Mouse (Mus musculus): ENCODE results near the gene Pde4d. TPM values are rescaled to one million over a fixed set of nuclear protein-coding genes. Genes with fewer than 3 reads are reported as not detected.

Pde4d gene
- polyA plus RNA-seq, 1 experiment from 2014 or later, result 13.6 TPM

DNA sequence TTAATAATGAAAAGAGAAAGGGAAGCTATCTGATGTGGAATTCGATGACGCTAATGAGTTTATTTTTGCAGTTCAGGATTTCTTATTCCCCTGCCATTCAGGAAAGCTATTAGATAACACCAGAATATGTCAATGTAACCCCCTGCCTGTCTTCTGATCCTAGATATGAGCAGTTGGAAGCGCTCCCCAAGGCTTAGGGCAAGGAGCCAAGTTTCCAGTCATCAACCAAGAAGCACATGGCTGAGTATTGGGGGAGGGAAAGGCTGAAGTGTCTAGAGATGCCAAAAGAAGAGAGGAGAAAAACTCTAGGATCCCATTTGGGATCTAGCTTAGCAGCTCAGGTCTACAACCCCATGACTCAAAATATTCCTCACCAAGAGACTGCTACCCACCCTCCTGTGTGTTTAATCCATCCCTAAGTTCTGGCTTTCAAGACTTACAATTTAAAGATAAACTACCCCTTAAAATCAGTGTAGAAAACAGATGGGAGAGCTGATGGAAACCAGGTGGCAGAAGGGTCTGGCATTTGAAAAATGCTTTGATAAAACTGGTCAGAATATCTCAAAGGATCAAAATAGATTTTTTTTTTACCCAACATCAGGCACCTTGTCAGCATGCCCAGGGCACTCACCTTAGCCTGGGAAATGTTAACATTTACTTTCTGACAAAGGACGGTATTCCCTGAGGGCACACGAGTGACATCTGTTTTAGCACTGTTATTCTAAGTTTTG lies 1543.2 kb downstream of the Pde4d start:
- WGBS, result 28% methylated on average over 5 of the region's 5 CpGs

DNA sequence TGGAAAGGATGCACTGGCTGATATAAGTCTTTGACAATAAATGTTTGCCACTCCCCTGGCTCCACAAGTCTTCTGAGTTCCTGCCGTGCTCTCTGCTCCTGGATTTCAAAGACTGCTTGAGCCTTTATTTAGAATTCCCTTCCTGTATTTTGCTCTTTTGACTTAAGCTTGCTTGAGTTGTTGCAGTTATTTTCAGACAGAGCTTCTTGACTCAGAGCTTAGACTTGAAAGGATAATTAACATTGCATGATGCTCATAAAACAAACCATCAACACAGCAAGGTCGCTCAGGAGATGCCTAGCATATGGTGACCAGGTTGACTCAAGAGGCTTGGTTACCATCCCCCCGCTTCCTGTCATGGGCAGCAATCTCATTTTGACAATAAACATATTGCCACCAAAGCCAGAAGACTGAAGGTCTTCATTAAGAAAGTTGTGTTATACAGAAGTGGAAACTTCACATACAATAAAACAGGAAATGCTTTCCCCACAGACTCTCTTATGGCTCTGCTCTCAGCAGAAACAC lies 1544.6 kb downstream of the Pde4d start:
- WGBS, result 34% methylated on average over 3 of the region's 3 CpGs
- H3K27me3 ChIP-seq (replicated peaks; ENCODE audit: control insufficient read depth, insufficient read depth, low read length), result no peaks in the 10 kb centered on the region
- no peak overlapping the region for H3K4me2 ChIP-seq (ENCODE audit: low read depth, low read length)
- no peaks in the 10 kb centered on the region for H3K36me3 ChIP-seq (ENCODE audit: control insufficient read depth, insufficient read depth, low read length)
- no peak for ATAC-seq (ENCODE audit: low read depth)
- H3K9ac ChIP-seq (ENCODE audit: low read depth, low read length), result no peak overlapping the region
- DNase-seq (ENCODE audit: low spot score), result peak; percentile 41
- H3K4me1 ChIP-seq (ENCODE audit: control insufficient read depth, insufficient read depth, low read length), result peaks cover 12% of the 10 kb centered on the region; the same call in 1 of the 2 replicates
- no peaks in the 10 kb centered on the region for H3K9me3 ChIP-seq (ENCODE audit: control insufficient read depth, low read length)
- no peak overlapping the region for H3K27ac ChIP-seq (replicated peaks; ENCODE audit: low read depth, low read length)
- no peak overlapping the region for H3K4me3 ChIP-seq (ENCODE audit: low read depth, low read length)

More for the DNA sequence above, 1543.2 kb downstream of the Pde4d start:
- ATAC-seq (ENCODE audit: low read depth) (peak; percentile 72), DNase-seq (ENCODE audit: low spot score) (peak; percentile 91)
- H3K4me3 ChIP-seq (ENCODE audit: low read depth, low read length), result no peak overlapping the region
- no peak overlapping the region for H3K9ac ChIP-seq (ENCODE audit: low read depth, low read length)
- no peaks in the 10 kb centered on the region for H3K9me3 ChIP-seq (ENCODE audit: control insufficient read depth, low read length)
- H3K4me1 ChIP-seq (ENCODE audit: control insufficient read depth, insufficient read depth, low read length), result peaks cover 12% of the 10 kb centered on the region; the same call in 1 of the 2 replicates
- 0 out of 2 replicates have a peak overlapping the region, but pooled peaks have one; percentile 5 for H3K4me2 ChIP-seq (ENCODE audit: low read depth, low read length)
- H3K36me3 ChIP-seq (ENCODE audit: control insufficient read depth, insufficient read depth, low read length), result no peaks in the 10 kb centered on the region
- H3K27ac ChIP-seq (replicated peaks; ENCODE audit: low read depth, low read length), result peak overlapping the region; percentile 23; the same call in 1 of the 2 replicates
- no peaks in the 10 kb centered on the region for H3K27me3 ChIP-seq (replicated peaks; ENCODE audit: control insufficient read depth, insufficient read depth, low read length)

DNA sequence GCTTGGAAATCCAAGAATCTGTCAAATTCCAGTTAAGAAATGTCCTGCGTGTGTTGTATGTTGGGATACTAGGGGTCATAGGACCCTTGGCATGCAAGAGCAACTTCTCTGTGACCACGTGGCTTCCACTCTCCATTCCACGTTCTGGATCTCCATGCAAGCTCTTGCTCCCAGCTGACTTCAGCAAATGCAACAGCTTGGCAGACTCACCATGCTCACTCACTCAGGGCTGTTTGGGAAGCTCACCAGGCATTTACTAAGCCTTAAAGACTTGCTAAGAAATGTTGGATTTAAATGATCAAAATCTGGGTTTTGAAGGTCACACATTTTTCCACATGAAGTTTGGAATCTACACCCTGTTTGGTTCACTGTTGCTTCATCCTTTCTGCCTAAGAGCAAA lies 1552.3 kb downstream of the Pde4d start:
- whole genome bisulfite sequencing, result 77% methylated on average over 3 of the region's 3 CpGs
- Histone ChIP-seq H3K4me1 (ENCODE audit: control insufficient read depth, insufficient read depth, low read length) (no peaks in the 10 kb centered on the region), H3K9ac (ENCODE audit: low read depth, low read length) (no peak overlapping the region), H3K27ac (replicated peaks; ENCODE audit: low read depth, low read length) (no peak overlapping the region), H3K36me3 (ENCODE audit: control insufficient read depth, insufficient read depth, low read length) (no peaks in the 10 kb centered on the region), H3K4me3 (ENCODE audit: low read depth, low read length) (no peak overlapping the region), H3K9me3 (ENCODE audit: control insufficient read depth, low read length) (no peaks in the 10 kb centered on the region), H3K4me2 (ENCODE audit: low read depth, low read length) (no peak overlapping the region), H3K27me3 (replicated peaks; ENCODE audit: control insufficient read depth, insufficient read depth, low read length) (no peaks in the 10 kb centered on the region)
- no peak for DNase-seq (ENCODE audit: low spot score)
- no peak for ATAC-seq (ENCODE audit: low read depth)

MicroRNAs encoded within 50 kb of the gene (microRNA counts, 519-probe panel; counts per million panel counts)
- microRNA mmu-miR-1904, result 2,094 counts per million, percentile 22 among the panel's probes with 10 or more counts
- microRNA mmu-miR-582-3p, result 527 counts per million, percentile 1 among the panel's probes with 10 or more counts
- microRNA mmu-miR-582-5p, result 848 counts per million, percentile 2 among the panel's probes with 10 or more counts

Small RNAs within 50 kb of the gene (microRNA-seq; reads per million reads assigned to microRNA genes)
- gene Mir1904 (ENCODE audit: borderline number of aligned reads) (not detected), gene Mir582 (ENCODE audit: borderline number of aligned reads) (14.9 reads per million, percentile 32 among the genes with 10 or more reads in this experiment)

Other genes with a start within 250 kb of the Pde4d start
- 4.1 and 4.2 TPM in 2 replicates for gene Elovl7, start 235.5 kb upstream of the Pde4d start, polyA plus RNA-seq (2014; fragmentation: Nextera tagmentation; extraction: Ambion mirVana)
- 5.6 and 7.4 TPM in 2 replicates for gene Depdc1b, start 133.6 kb upstream of the Pde4d start, polyA plus RNA-seq (2014; fragmentation: Nextera tagmentation; extraction: Ambion mirVana)

Measured in embryonic facial prominence, embryonic 14.5 days (tissue).